Mouse (Mus musculus): ENCODE data around the gene Zfp42. TPM values are rescaled to one million over a fixed set of nuclear protein-coding genes. Genes with fewer than 3 reads are reported as not detected.
"Not testable (repeated sequence)": the region's sequence is repeated elsewhere in the genome, so short reads cannot be mapped to it uniquely, and the experiment has no call there.

The Zfp42 gene
- not detected in 2 replicates for polyA plus RNA-seq (2015; fragmentation: Nextera tagmentation; extraction: Ambion mirVana)

GRCm38 (mm10) chr8:43306896-43307295 is at the start of gene Zfp42:
Gene Zfp42, minus strand, starts transcription at chr8:43306980.
- no peak within 1 kb of the TSS for H3K9ac ChIP-seq
- H3K36me3 ChIP-seq, result no peaks in the 10 kb centered on the region
- H3K27ac ChIP-seq, result no peak within 1 kb of the TSS
- no peak for ATAC-seq (ENCODE audit: insufficient read depth, low FRiP score, low read depth)
- H3K9me3 ChIP-seq, result no peaks in the 10 kb centered on the region
- H3K27me3 ChIP-seq (replicated peaks), result no peaks in the 10 kb centered on the region
- H3K4me2 ChIP-seq, result no peak within 1 kb of the TSS
- H3K4me3 ChIP-seq (replicated peaks), result no peak within 1 kb of the TSS
- 33% methylated on average over 14 of the region's 14 CpGs for WGBS
- H3K4me1 ChIP-seq, result no peaks in the 10 kb centered on the region

DNA sequence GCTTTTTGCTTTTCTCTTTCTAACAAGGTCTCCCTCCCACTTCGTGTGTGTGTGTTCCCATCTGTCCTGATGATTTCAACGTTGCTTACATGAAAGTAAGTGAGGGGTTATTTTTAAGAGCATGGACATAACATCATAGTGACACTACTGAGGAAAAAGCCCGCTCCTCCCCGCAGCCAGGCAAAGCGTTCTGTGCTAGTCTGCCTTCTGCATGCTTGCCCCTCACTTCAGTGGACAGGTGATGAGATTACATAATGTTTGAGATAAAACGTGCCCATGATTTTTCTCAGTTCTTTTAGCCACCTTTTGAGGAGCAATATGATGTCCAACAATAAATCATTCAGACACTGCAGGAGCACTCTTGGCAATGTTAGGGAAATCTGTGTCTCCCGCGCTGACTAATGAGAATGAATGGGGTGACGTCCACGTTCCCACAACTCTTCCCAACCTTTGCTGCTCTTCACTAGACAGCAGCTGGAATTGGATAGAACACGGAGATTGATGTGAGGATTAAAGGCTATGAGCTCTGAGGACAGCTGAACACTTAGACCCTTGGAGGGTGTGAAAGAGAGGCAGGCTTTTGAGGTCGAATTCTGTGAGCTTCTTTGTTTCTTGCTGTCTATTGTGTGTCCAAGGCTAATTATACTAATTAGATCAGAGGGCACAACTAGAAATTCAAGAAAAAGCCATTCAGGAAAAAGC is 49.4 kb upstream of the Zfp42 start:
- no peak overlapping the region for H3K9ac ChIP-seq
- no peak for ATAC-seq (ENCODE audit: insufficient read depth, low FRiP score, low read depth)
- H3K4me1 ChIP-seq, result no peaks in the 10 kb centered on the region
- H3K27ac ChIP-seq, result no peak overlapping the region
- no peak overlapping the region for H3K4me3 ChIP-seq (replicated peaks)
- no peaks in the 10 kb centered on the region for H3K9me3 ChIP-seq
- no peaks in the 10 kb centered on the region for H3K27me3 ChIP-seq (replicated peaks)
- no peak overlapping the region for H3K4me2 ChIP-seq
- WGBS, result 52% methylated on average over 12 of the region's 12 CpGs
- H3K36me3 ChIP-seq, result no peaks in the 10 kb centered on the region

- H3K9me3 ChIP-seq; H3K4me1 ChIP-seq; H3K36me3 ChIP-seq; ATAC-seq (ENCODE audit: insufficient read depth, low FRiP score, low read depth); H3K4me2 ChIP-seq; H3K27ac ChIP-seq; H3K27me3 ChIP-seq (replicated peaks); H3K9ac ChIP-seq; H3K4me3 ChIP-seq (replicated peaks): not testable (repeated sequence)
Measured at GRCm38 (mm10) chr8:43352241-43352640, 45.5 kb upstream of the Zfp42 start.

- Histone ChIP-seq H3K4me2 (no peak overlapping the region), H3K27me3 (replicated peaks) (no peaks in the 10 kb centered on the region), H3K27ac (no peak overlapping the region), H3K9ac (no peak overlapping the region), H3K4me3 (replicated peaks) (no peak overlapping the region), H3K4me1 (no peaks in the 10 kb centered on the region), H3K9me3 (no peaks in the 10 kb centered on the region), H3K36me3 (no peaks in the 10 kb centered on the region)
- WGBS, result 71% methylated on average over 5 of the region's 5 CpGs
- ATAC-seq (ENCODE audit: insufficient read depth, low FRiP score, low read depth), result no peak
Measured at GRCm38 (mm10) chr8:43338555-43338954, 31.8 kb upstream of the Zfp42 start.

- 58% methylated on average over 4 of the region's 4 CpGs for WGBS
- no peak overlapping the region for H3K27ac ChIP-seq
- no peaks in the 10 kb centered on the region for H3K27me3 ChIP-seq (replicated peaks)
- H3K4me3 ChIP-seq (replicated peaks), result no peak overlapping the region
- no peak for ATAC-seq (ENCODE audit: insufficient read depth, low FRiP score, low read depth)
- H3K9ac ChIP-seq, result no peak overlapping the region
- no peaks in the 10 kb centered on the region for H3K36me3 ChIP-seq
- no peak overlapping the region for H3K4me2 ChIP-seq
- H3K9me3 ChIP-seq, result no peaks in the 10 kb centered on the region
- H3K4me1 ChIP-seq, result no peaks in the 10 kb centered on the region
Measured at GRCm38 (mm10) chr8:43333465-43333864, 26.7 kb upstream of the Zfp42 start.

- Histone ChIP-seq H3K27me3 (replicated peaks) (no peaks in the 10 kb centered on the region), H3K9ac (no peak overlapping the region), H3K9me3 (no peaks in the 10 kb centered on the region), H3K4me1 (no peaks in the 10 kb centered on the region), H3K36me3 (no peaks in the 10 kb centered on the region), H3K4me3 (replicated peaks) (no peak overlapping the region), H3K27ac (no peak overlapping the region), H3K4me2 (no peak overlapping the region)
- no peak for ATAC-seq (ENCODE audit: insufficient read depth, low FRiP score, low read depth)
- WGBS, result 88% methylated on average over 7 of the region's 7 CpGs
Measured at GRCm38 (mm10) chr8:43331657-43332056, 24.9 kb upstream of the Zfp42 start.

GRCm38 (mm10) chr8:43329913-43330705 is 23.3 kb upstream of the Zfp42 start:
- Histone ChIP-seq H3K9ac (no peak overlapping the region), H3K9me3 (no peaks in the 10 kb centered on the region), H3K4me2 (no peak overlapping the region), H3K27me3 (replicated peaks) (no peaks in the 10 kb centered on the region), H3K4me3 (replicated peaks) (no peak overlapping the region), H3K27ac (no peak overlapping the region), H3K4me1 (no peaks in the 10 kb centered on the region), H3K36me3 (no peaks in the 10 kb centered on the region)
- 90% methylated on average over 21 of the region's 21 CpGs for WGBS
- no peak for ATAC-seq (ENCODE audit: insufficient read depth, low FRiP score, low read depth)

- Histone ChIP-seq H3K9ac (no peak overlapping the region), H3K4me2 (no peak overlapping the region), H3K36me3 (no peaks in the 10 kb centered on the region), H3K4me3 (replicated peaks) (no peak overlapping the region), H3K27ac (no peak overlapping the region), H3K4me1 (no peaks in the 10 kb centered on the region), H3K27me3 (replicated peaks) (no peaks in the 10 kb centered on the region), H3K9me3 (no peaks in the 10 kb centered on the region)
- 73% methylated on average over 10 of the region's 10 CpGs for WGBS
- no peak for ATAC-seq (ENCODE audit: insufficient read depth, low FRiP score, low read depth)
Measured at GRCm38 (mm10) chr8:43328666-43329065, 21.9 kb upstream of the Zfp42 start.

DNA sequence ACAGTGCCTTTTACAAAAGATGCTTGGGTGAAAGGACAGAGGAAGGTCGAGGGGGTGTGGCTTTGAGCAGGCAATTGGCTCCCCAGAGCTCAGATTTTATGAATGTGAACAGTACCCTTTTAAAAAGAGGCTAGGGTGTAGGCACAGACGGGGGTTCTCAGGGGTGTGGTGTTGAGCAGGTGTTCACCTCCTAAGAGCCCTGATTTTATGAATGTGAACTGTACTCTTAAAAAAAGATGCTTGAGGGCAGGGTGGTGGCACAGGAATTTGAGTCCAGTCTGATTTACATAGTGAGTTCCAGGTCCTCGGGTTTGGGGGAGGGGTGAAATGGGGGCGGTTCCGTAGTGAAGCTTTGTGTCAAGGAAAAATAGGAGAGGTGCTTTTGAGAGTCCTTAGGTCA is 14.0 kb upstream of the Zfp42 start:
- 82% methylated on average over 5 of the region's 5 CpGs for WGBS
- Histone ChIP-seq H3K4me3 (replicated peaks) (no peak overlapping the region), H3K36me3 (no peaks in the 10 kb centered on the region), H3K9me3 (no peaks in the 10 kb centered on the region), H3K27me3 (replicated peaks) (no peaks in the 10 kb centered on the region), H3K4me2 (no peak overlapping the region), H3K9ac (no peak overlapping the region), H3K27ac (no peak overlapping the region), H3K4me1 (no peaks in the 10 kb centered on the region)
- ATAC-seq (ENCODE audit: insufficient read depth, low FRiP score, low read depth), result no peak

DNA sequence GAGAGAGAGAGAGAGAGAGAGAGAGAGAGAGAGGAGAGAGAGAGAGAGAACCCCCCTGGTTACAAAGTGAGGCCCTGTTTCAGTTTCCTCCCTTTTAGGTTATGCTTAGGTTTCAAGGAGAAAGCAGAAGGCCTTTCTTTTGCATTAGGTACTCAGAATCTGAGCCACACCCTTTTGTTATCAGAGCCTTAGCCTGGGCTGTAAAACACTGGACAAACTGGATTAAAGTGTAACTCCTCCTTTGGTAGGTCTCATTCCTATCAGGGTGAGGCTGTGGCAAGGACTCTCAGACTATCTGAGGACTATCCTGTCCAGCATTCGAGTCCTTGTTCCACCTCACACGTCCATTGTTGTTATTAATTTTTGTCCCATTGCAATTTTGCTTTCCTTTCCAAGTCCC is 1.4 kb upstream of the Zfp42 start:
- Histone ChIP-seq H3K36me3 (no peaks in the 10 kb centered on the region), H3K4me2 (no peak overlapping the region), H3K27ac (no peak overlapping the region), H3K9me3 (no peaks in the 10 kb centered on the region), H3K9ac (no peak overlapping the region), H3K4me1 (no peaks in the 10 kb centered on the region), H3K4me3 (replicated peaks) (no peak overlapping the region), H3K27me3 (replicated peaks) (no peaks in the 10 kb centered on the region)
- no peak for ATAC-seq (ENCODE audit: insufficient read depth, low FRiP score, low read depth)
- whole genome bisulfite sequencing, result 63% methylated on average over 2 of the region's 2 CpGs

DNA sequence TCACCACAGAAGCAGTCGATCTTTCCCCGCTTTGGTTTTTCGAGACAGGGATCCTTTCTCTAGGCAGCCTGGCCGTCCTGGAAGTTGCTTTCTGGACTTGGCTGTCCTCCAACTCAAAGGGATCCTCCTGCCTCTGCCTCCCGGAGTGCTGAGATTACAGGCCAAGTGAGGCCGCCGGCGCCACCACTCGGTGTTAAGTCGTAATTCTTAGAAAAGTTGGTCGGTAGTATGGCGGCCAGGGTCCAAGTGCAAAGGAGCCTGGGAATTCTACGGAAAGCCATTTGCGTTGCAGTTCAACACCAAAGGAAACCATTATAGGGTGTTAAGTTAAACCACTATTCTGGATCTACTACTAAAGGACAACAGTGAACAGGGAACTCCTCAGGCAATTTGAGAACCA is 1.1 kb downstream of the Zfp42 start:
- ATAC-seq (ENCODE audit: insufficient read depth, low FRiP score, low read depth), result no peak
- 96% methylated on average over 14 of the region's 14 CpGs for WGBS
- H3K4me2 ChIP-seq, result no peak overlapping the region

DNA sequence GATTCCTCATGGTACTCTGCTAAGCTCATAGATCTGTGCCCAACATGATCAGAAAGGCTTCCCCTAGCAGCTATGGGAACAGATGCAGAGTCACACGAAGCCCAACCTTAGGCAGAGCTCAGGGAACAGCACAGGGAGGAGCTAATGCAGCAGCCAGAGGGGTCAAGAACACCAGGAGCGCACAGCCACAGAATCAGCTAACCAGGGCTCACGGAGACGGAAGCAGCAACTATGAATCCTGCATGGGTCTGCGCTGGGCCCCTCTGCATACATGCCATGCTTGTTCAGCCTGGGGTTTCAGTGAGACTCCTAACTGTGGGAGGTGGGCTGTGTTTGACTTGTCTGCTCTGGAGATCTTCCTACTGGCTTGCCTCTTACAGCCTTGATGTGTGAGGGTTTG is 7.0 kb downstream of the Zfp42 start:
- Histone ChIP-seq H3K9ac (no peak overlapping the region), H3K27me3 (replicated peaks) (no peaks in the 10 kb centered on the region), H3K9me3 (no peaks in the 10 kb centered on the region), H3K4me1 (no peaks in the 10 kb centered on the region), H3K27ac (no peak overlapping the region), H3K36me3 (no peaks in the 10 kb centered on the region), H3K4me3 (replicated peaks) (no peak overlapping the region), H3K4me2 (no peak overlapping the region)
- ATAC-seq (ENCODE audit: insufficient read depth, low FRiP score, low read depth), result no peak
- 71% methylated on average over 5 of the region's 5 CpGs for WGBS

More for the DNA sequence above, 1.1 kb downstream of the Zfp42 start:
- Histone ChIP-seq H3K36me3 (no peaks in the 10 kb centered on the region), H3K9ac (no peak overlapping the region), H3K9me3 (no peaks in the 10 kb centered on the region), H3K4me3 (replicated peaks) (no peak overlapping the region), H3K27ac (no peak overlapping the region), H3K27me3 (replicated peaks) (no peaks in the 10 kb centered on the region), H3K4me1 (no peaks in the 10 kb centered on the region)
